Mouse (Mus musculus) lung, postnatal 0 days (tissue): Measurements from ENCODE around the gene Gm11361.

Experiments
- CTCF ChIP-seq: IDR thresholded peaks from 2 replicates; pipeline ENCODE4 v1.5.1; 2016; ENCODE audit warnings: antibody characterized with exemption, mild to moderate bottlenecking
- EP300 ChIP-seq: IDR thresholded peaks from 2 replicates; pipeline ENCODE4 v1.6.1; 2016; ENCODE audit warnings: antibody characterized with exemption, mild to moderate bottlenecking, control low read depth

GRCm38 (mm10) chr13:28297098-28297497 lies 39.8 kb downstream of the Gm11361 start:
- TF ChIP-seq CTCF (no peak), EP300 (no peak)
